Mouse (Mus musculus): Measurements from ENCODE around the gene Map3k10. TPM values are rescaled to one million over a fixed set of nuclear protein-coding genes. Genes with fewer than 3 reads are reported as not detected.

Map3k10 gene
- 5.3 TPM for polyA plus RNA-seq (2015; fragmentation: Illumina TruSeq; extraction: RNeasy Lipid Tissue Mini Kit (QIAGEN cat#74804); ENCODE audit: insufficient read depth, low read depth, low replicate concordance)

GRCm38 (mm10) chr7:27674522-27675221, at the start of gene Map3k10:
Gene Map3k10, minus strand, starts transcription at chr7:27674598.

GRCm38 (mm10) chr7:27688815-27689612, 14.6 kb upstream of the Map3k10 start, which contains the start of gene Zfp607b:
Gene Zfp607b, plus strand, starts transcription at chr7:27689340.

GRCm38 (mm10) chr7:27653681-27654437, 20.5 kb downstream of the Map3k10 start, which contains the start of gene Ttc9b:
Gene Ttc9b, plus strand, starts transcription at chr7:27653915.

Other genes with a start within 250 kb of the Map3k10 start
- gene Sptbn4, start 226.9 kb downstream of the Map3k10 start, polyA plus RNA-seq (2015; fragmentation: Illumina TruSeq; extraction: RNeasy Lipid Tissue Mini Kit (QIAGEN cat#74804); ENCODE audit: insufficient read depth, low read depth, low replicate concordance) = 2.4 TPM
- 9.3 TPM for gene Blvrb, start 226.6 kb downstream of the Map3k10 start, polyA plus RNA-seq (2015; fragmentation: Illumina TruSeq; extraction: RNeasy Lipid Tissue Mini Kit (QIAGEN cat#74804); ENCODE audit: insufficient read depth, low read depth, low replicate concordance)
- 2.8 TPM for gene Sertad3, start 200.8 kb downstream of the Map3k10 start, polyA plus RNA-seq (2015; fragmentation: Illumina TruSeq; extraction: RNeasy Lipid Tissue Mini Kit (QIAGEN cat#74804); ENCODE audit: insufficient read depth, low read depth, low replicate concordance)
- 8.8 TPM for gene Sertad1, start 187.7 kb downstream of the Map3k10 start, polyA plus RNA-seq (2015; fragmentation: Illumina TruSeq; extraction: RNeasy Lipid Tissue Mini Kit (QIAGEN cat#74804); ENCODE audit: insufficient read depth, low read depth, low replicate concordance)
- gene Prx, start 175.3 kb downstream of the Map3k10 start, polyA plus RNA-seq (2015; fragmentation: Illumina TruSeq; extraction: RNeasy Lipid Tissue Mini Kit (QIAGEN cat#74804); ENCODE audit: insufficient read depth, low read depth, low replicate concordance) = 0.46 TPM
- not detected for gene Hipk4, start 151.3 kb downstream of the Map3k10 start, polyA plus RNA-seq (2015; fragmentation: Illumina TruSeq; extraction: RNeasy Lipid Tissue Mini Kit (QIAGEN cat#74804); ENCODE audit: insufficient read depth, low read depth, low replicate concordance)
- 35.8 TPM for gene Pld3, start 121.4 kb downstream of the Map3k10 start, polyA plus RNA-seq (2015; fragmentation: Illumina TruSeq; extraction: RNeasy Lipid Tissue Mini Kit (QIAGEN cat#74804); ENCODE audit: insufficient read depth, low read depth, low replicate concordance)
- gene 2310022A10Rik, start 121.4 kb downstream of the Map3k10 start, polyA plus RNA-seq (2015; fragmentation: Illumina TruSeq; extraction: RNeasy Lipid Tissue Mini Kit (QIAGEN cat#74804); ENCODE audit: insufficient read depth, low read depth, low replicate concordance) = 3.6 TPM
- gene Akt2, start 83.0 kb downstream of the Map3k10 start, polyA plus RNA-seq (2015; fragmentation: Illumina TruSeq; extraction: RNeasy Lipid Tissue Mini Kit (QIAGEN cat#74804); ENCODE audit: insufficient read depth, low read depth, low replicate concordance) = 25.0 TPM
- not detected for gene Ttc9b, start 20.7 kb downstream of the Map3k10 start, polyA plus RNA-seq (2015; fragmentation: Illumina TruSeq; extraction: RNeasy Lipid Tissue Mini Kit (QIAGEN cat#74804); ENCODE audit: insufficient read depth, low read depth, low replicate concordance)
- 0.39 TPM for gene Zfp607b, start 14.7 kb upstream of the Map3k10 start, polyA plus RNA-seq (2015; fragmentation: Illumina TruSeq; extraction: RNeasy Lipid Tissue Mini Kit (QIAGEN cat#74804); ENCODE audit: insufficient read depth, low read depth, low replicate concordance)
- 2.9 TPM for gene Zfp60, start 56.8 kb upstream of the Map3k10 start, polyA plus RNA-seq (2015; fragmentation: Illumina TruSeq; extraction: RNeasy Lipid Tissue Mini Kit (QIAGEN cat#74804); ENCODE audit: insufficient read depth, low read depth, low replicate concordance)
- 1.2 TPM for gene Zfp626, start 132.6 kb upstream of the Map3k10 start, polyA plus RNA-seq (2015; fragmentation: Illumina TruSeq; extraction: RNeasy Lipid Tissue Mini Kit (QIAGEN cat#74804); ENCODE audit: insufficient read depth, low read depth, low replicate concordance)
- 1.5 TPM for gene Zfp59, start 164.0 kb upstream of the Map3k10 start, polyA plus RNA-seq (2015; fragmentation: Illumina TruSeq; extraction: RNeasy Lipid Tissue Mini Kit (QIAGEN cat#74804); ENCODE audit: insufficient read depth, low read depth, low replicate concordance)
- gene Zfp607a, start 182.9 kb upstream of the Map3k10 start, polyA plus RNA-seq (2015; fragmentation: Illumina TruSeq; extraction: RNeasy Lipid Tissue Mini Kit (QIAGEN cat#74804); ENCODE audit: insufficient read depth, low read depth, low replicate concordance) = 1.6 TPM